Mouse (Mus musculus): ENCODE data around the gene Ptgds. TPM values are rescaled to one million over a fixed set of nuclear protein-coding genes. Genes with fewer than 3 reads are reported as not detected.

The Ptgds gene
- polyA plus RNA-seq (2012; rRNA removed) = 0.47 and 0.96 TPM in 2 replicates
- polyA plus RNA-seq (2014; fragmentation: Nextera tagmentation; extraction: Ambion mirVana) = 0.17 TPM in 1 of 2 replicates, not detected in the other

DNA sequence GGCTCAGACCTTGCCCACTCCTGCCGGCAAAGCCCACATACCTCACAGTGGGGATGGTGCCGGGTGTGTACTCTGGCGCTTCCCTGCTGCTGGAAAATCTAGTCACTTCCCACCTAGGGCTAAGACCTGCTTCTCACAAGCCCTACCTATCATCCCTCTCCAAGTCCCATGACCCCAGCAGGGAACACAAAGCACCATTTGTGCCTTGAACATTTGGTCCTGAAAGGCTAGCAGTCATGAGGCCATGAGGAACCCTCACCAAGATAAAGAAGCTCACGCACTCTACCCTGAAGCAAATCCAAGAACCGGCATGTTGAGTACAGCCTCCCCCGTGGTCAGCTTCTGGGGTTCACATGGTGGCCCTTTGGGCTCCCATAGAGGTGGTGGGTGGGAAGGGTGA is at the start of gene Ptgds:
Gene Ptgds, minus strand, starts transcription at position 78 of the 400 bp plus-strand sequence.
- Histone ChIP-seq H3K4me1 (replicated peaks; ENCODE audit: control insufficient read depth in 2 of 2, insufficient read depth in 2 of 2, low read length in 1 of 2) (no peaks in the 10 kb centered on the region), H3K27me3 (ENCODE audit: control insufficient read depth, insufficient read depth, low read length) (no peaks in the 10 kb centered on the region), H3K36me3 (replicated peaks; ENCODE audit: control insufficient read depth, insufficient read depth, low read depth) (no peaks in the 10 kb centered on the region), H3K4me2 (ENCODE audit: low read depth) (no peak within 1 kb of the TSS), H3K9ac (replicated peaks) (no peak within 1 kb of the TSS), H3K9me3 (ENCODE audit: control insufficient read depth, low read length) (no peaks in the 10 kb centered on the region), H3K4me3 (ENCODE audit: insufficient read depth in 1 of 2, low read depth in 2 of 2, low read length in 2 of 2) (no peak within 1 kb of the TSS), H3K27ac (no peak within 1 kb of the TSS)
- ATAC-seq (ENCODE audit: insufficient read depth) = no peak
- DNase-seq (ENCODE audit: low read depth in 3 of 3, low spot score in 3 of 3) = no peak
- WGBS (ENCODE audit: insufficient replicate concordance) = 58% methylated on average over 6 of the region's 6 CpGs
- TF ChIP-seq CTCF (IDR thresholded peaks at IDR 0.05; ENCODE audit: low read depth) (no peak), EP300 (IDR thresholded peaks at IDR 0.05; ENCODE audit: low read depth) (no peak)

DNA sequence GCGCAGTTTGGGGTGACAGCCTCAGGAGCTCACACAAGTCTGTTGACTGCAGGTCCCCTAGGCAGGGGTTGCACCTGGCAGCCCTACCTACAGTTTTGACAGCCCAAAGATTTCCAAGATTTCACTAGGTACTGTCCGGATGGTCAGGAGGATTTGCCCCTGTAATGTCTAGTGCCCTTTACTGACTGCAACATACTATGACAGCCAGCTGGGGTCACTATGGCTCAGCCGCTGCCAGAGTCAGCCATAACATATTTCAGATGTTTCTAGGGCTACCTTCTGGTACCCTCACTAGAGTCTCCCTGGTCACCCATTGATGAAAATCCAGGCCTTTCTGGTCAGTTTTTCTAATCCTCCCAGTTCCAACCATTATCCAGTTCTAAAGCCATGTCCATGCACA is 40.1 kb upstream of the Ptgds start:
- no peak for DNase-seq (ENCODE audit: low read depth in 3 of 3, low spot score in 3 of 3)
- Histone ChIP-seq H3K4me2 (ENCODE audit: low read depth) (no peak overlapping the region), H3K9me3 (ENCODE audit: control insufficient read depth, low read length) (no peaks in the 10 kb centered on the region), H3K36me3 (replicated peaks; ENCODE audit: control insufficient read depth, insufficient read depth, low read depth) (no peaks in the 10 kb centered on the region; the same call in 1 of the 2 replicates), H3K4me1 (replicated peaks; ENCODE audit: control insufficient read depth in 2 of 2, insufficient read depth in 2 of 2, low read length in 1 of 2) (no peaks in the 10 kb centered on the region; a peak in 1 of 4 replicates), H3K27ac (no peak overlapping the region), H3K27me3 (ENCODE audit: control insufficient read depth, insufficient read depth, low read length) (no peaks in the 10 kb centered on the region), H3K4me3 (ENCODE audit: insufficient read depth in 1 of 2, low read depth in 2 of 2, low read length in 2 of 2) (no peak overlapping the region), H3K9ac (replicated peaks) (no peak overlapping the region)
- TF ChIP-seq EP300 (IDR thresholded peaks at IDR 0.05; ENCODE audit: low read depth) (no peak), CTCF (IDR thresholded peaks at IDR 0.05; ENCODE audit: low read depth) (peak; percentile 45)
- ATAC-seq (ENCODE audit: insufficient read depth) = no peak
- 66% methylated on average over 3 of the region's 3 CpGs for WGBS (ENCODE audit: insufficient replicate concordance)

DNA sequence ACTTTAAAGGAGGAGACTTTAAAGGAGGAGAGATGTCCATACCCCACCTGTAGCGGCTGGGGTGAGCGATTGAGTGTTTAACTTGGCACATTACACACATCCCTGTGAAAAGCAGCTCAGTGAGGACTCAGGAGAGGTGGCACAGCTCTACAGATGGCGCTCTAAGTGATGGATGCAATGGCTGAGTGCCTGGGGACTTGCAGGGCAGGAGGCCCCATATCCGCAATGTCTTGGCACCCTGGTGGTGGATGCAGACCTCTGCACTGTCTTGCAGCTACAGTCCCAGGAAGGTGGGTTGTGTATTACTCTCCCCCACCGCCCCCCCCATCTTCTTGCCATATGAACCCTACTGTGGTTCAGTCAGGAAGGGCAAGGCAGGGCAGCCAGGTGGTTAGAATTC is 37.1 kb upstream of the Ptgds start:
- TF ChIP-seq CTCF (IDR thresholded peaks at IDR 0.05; ENCODE audit: low read depth) (peak; percentile 53; the same call in 1 of the 2 replicates), EP300 (IDR thresholded peaks at IDR 0.05; ENCODE audit: low read depth) (no peak)
- Histone ChIP-seq H3K9me3 (ENCODE audit: control insufficient read depth, low read length) (no peaks in the 10 kb centered on the region), H3K36me3 (replicated peaks; ENCODE audit: control insufficient read depth, insufficient read depth, low read depth) (peaks cover 3% of the 10 kb centered on the region; the same call in 1 of the 2 replicates), H3K27ac (no peak overlapping the region), H3K9ac (replicated peaks) (no peak overlapping the region), H3K4me3 (ENCODE audit: insufficient read depth in 1 of 2, low read depth in 2 of 2, low read length in 2 of 2) (no peak overlapping the region), H3K4me1 (replicated peaks; ENCODE audit: control insufficient read depth in 2 of 2, insufficient read depth in 2 of 2, low read length in 1 of 2) (peaks cover 14 to 19% of the 10 kb centered on the region in 2 experiments), H3K27me3 (ENCODE audit: control insufficient read depth, insufficient read depth, low read length) (no peaks in the 10 kb centered on the region), H3K4me2 (ENCODE audit: low read depth) (no peak overlapping the region)
- DNase-seq (ENCODE audit: low read depth in 3 of 3, low spot score in 3 of 3) = no peak
- 47% methylated on average over 5 of the region's 5 CpGs for WGBS (ENCODE audit: insufficient replicate concordance)
- no peak for ATAC-seq (ENCODE audit: insufficient read depth)

DNA sequence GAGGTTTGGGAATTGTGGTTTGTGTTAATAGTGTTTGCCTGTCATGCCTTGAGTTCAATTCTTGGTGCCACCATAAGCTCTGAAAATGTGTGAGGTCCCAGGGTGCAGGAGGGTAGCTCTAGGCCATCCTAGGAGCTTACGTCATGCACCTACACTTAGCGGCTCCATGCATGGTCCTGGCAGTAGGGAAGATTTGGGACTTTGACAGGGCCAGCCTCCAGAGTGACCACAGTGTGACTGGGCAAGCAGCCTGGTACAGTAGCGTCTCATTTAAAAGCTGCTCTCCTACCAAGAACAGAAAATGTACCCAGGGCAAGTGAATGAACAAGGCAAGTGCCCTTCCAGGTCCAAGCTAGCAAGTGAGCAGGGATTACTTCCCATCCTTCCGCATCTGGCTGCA is 36.0 kb upstream of the Ptgds start:
- TF ChIP-seq EP300 (IDR thresholded peaks at IDR 0.05; ENCODE audit: low read depth) (no peak), CTCF (IDR thresholded peaks at IDR 0.05; ENCODE audit: low read depth) (no peak)
- peaks cover 22 to 27% of the 10 kb centered on the region in 2 experiments for H3K4me1 ChIP-seq (replicated peaks; ENCODE audit: control insufficient read depth in 2 of 2, insufficient read depth in 2 of 2, low read length in 1 of 2)
- ATAC-seq (ENCODE audit: insufficient read depth) = no peak

DNA sequence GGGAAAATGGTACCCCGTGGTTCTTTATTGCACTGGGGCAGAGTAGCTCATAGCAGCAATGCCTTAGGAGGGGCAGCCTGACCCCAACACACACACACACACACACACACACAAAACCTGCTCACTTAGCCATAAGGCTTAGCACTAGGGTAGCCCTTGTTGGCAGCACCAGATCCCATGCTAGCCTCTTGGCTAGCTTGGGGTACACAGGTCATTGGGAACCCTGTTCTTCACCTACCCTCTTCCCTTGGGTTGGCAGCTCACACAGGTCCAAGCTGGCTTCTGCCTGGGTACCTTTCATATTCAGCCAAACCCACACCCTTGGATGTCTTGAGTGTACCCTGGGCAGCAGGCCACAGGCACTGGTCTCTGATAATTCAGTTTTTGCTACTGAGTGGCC is 35.2 kb upstream of the Ptgds start:
- Histone ChIP-seq H3K9ac (replicated peaks) (no peak overlapping the region), H3K4me3 (ENCODE audit: insufficient read depth in 1 of 2, low read depth in 2 of 2, low read length in 2 of 2) (no peak overlapping the region), H3K4me2 (ENCODE audit: low read depth) (no peak overlapping the region), H3K27me3 (ENCODE audit: control insufficient read depth, insufficient read depth, low read length) (no peaks in the 10 kb centered on the region), H3K9me3 (ENCODE audit: control insufficient read depth, low read length) (no peaks in the 10 kb centered on the region), H3K36me3 (replicated peaks; ENCODE audit: control insufficient read depth, insufficient read depth, low read depth) (peaks cover 3% of the 10 kb centered on the region; the same call in 1 of the 2 replicates), H3K27ac (no peak overlapping the region), H3K4me1 (replicated peaks; ENCODE audit: control insufficient read depth in 2 of 2, insufficient read depth in 2 of 2, low read length in 1 of 2) (peaks cover 24 to 31% of the 10 kb centered on the region in 2 experiments)
- ATAC-seq (ENCODE audit: insufficient read depth) = no peak
- no peak for DNase-seq (ENCODE audit: low read depth in 3 of 3, low spot score in 3 of 3)
- WGBS (ENCODE audit: insufficient replicate concordance) = 57% methylated on average over 1 of the region's 1 CpGs
- no peak for TF ChIP-seq CTCF (IDR thresholded peaks at IDR 0.05; ENCODE audit: low read depth)
- TF ChIP-seq EP300 (IDR thresholded peaks at IDR 0.05; ENCODE audit: low read depth) = no peak

More for the DNA sequence above, 36.0 kb upstream of the Ptgds start:
- 84% methylated on average over 4 of the region's 4 CpGs for WGBS (ENCODE audit: insufficient replicate concordance)
- no peaks in the 10 kb centered on the region for H3K27me3 ChIP-seq (ENCODE audit: control insufficient read depth, insufficient read depth, low read length)
- no peaks in the 10 kb centered on the region for H3K9me3 ChIP-seq (ENCODE audit: control insufficient read depth, low read length)
- H3K4me2 ChIP-seq (ENCODE audit: low read depth) = no peak overlapping the region
- no peak overlapping the region for H3K27ac ChIP-seq
- H3K36me3 ChIP-seq (replicated peaks; ENCODE audit: control insufficient read depth, insufficient read depth, low read depth) = peaks cover 3% of the 10 kb centered on the region; the same call in 1 of the 2 replicates
- no peak overlapping the region for H3K4me3 ChIP-seq (ENCODE audit: insufficient read depth in 1 of 2, low read depth in 2 of 2, low read length in 2 of 2)
- no peak overlapping the region for H3K9ac ChIP-seq (replicated peaks)
- no peak for DNase-seq (ENCODE audit: low read depth in 3 of 3, low spot score in 3 of 3)
